Mouse (Mus musculus) cerebellum, adult 9-11 months (tissue): ENCODE results near the gene Gm20696.

ENCODE experiments used
- DNase-seq: peaks from one replicate; pipeline ENCODE4 v3.0.0; 2022

Gm20696 gene

DNA sequence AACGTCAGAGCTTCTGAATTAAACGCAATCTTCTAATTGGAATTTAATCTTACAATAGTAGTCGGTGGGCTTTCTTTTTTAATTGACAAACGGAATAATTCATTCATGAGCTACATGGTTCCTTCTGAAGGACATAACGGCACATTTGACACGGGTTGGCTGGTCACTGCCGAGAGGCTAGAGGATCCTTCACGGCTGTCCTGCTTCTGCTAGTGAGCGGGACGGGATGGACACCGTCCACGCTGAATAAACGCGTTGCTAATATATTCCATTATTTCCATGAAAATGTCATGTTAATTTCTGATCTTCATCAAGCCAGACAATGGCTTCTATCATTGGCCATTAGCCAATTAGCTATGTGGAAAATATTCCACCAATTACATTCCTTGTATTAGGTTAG, 236.0 kb downstream of the Gm20696 start:
- no peak for DNase-seq

- DNase-seq = no peak
Measured at GRCm38 (mm10) chr6:99429378-99430131, 237.0 kb downstream of the Gm20696 start.

DNA sequence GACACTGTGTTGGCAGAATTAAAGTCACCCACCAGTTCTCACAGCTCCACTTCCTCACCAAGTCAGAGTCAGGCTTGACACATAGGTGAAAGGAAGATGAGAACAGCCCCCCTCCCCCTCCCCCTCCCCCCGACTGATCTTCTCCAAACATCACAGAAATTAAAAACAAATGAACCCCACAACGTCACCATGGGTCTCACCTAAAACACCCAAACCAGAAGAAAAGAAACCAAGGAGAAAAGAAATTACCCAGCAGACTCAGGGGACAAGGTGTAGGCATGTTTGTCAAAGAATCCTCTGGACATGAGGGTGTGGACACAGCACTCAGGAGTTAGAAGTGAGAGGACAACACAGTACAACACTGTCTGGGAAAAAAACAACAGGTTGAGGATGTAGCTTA, 237.6 kb downstream of the Gm20696 start:
- no peak for DNase-seq

- no peak for DNase-seq
Measured at GRCm38 (mm10) chr6:99427301-99427700, 239.3 kb downstream of the Gm20696 start.

DNA sequence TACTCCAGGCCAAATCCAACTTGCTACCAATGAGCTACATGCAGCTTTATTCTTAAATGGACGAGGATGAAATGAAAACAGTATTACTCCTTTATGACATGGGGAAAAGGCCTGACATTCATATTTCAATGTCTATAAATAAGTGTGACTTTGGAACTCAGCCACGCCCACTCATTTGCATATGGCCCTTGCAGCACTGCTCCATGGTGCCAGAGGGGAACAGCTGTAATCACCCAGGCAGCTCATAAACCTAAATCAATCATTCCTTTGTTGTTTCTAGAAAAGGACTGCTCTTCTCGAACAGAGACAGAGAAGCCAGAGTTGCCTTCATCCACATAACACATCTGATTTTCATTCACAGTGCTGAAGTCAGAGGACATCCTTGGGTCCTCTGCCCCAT, 241.6 kb downstream of the Gm20696 start:
- no peak for DNase-seq

- DNase-seq = no peak
Measured at GRCm38 (mm10) chr6:99420666-99421065, 245.9 kb downstream of the Gm20696 start.

GRCm38 (mm10) chr6:99412598-99412997, 254.0 kb downstream of the Gm20696 start:
- DNase-seq = no peak

DNA sequence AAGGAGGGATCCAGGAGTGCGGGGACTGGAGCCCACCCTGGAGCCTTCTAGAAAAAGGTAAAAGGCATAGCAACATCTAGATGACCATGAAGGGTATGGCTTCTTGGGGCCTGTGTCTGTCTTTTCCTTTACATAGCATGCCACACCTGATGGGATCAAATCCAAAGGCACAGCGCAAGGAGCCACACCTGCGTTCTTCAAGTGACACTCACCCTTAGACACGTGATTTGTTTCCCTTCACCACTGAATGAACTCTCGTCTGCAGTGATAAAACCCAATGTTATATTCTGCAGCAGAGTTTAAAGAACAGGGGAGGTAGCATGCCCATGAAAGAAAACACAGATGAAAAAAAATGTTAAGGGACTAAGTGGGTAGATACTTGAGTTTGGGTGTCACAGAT, 257.0 kb downstream of the Gm20696 start:
- DNase-seq = no peak

DNA sequence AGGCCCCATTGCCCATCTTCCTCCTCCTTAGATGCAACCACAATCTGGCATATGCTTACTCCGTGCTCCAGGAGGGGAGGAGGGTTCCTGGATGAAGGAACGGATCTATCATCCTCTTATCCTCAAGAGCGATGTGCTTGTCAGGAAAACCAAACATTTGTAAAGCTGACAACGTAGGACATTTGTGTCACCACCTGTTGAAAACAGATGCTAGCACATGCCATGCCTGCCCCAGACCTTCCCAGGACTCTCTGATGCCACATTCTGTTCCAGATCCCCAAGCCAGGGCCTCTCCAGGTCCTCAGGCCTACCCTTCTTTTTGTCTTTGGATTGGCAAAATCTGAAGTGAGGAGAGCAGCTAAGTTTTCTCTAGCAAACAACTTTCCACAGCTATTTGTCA, 257.7 kb downstream of the Gm20696 start:
- no peak for DNase-seq

DNA sequence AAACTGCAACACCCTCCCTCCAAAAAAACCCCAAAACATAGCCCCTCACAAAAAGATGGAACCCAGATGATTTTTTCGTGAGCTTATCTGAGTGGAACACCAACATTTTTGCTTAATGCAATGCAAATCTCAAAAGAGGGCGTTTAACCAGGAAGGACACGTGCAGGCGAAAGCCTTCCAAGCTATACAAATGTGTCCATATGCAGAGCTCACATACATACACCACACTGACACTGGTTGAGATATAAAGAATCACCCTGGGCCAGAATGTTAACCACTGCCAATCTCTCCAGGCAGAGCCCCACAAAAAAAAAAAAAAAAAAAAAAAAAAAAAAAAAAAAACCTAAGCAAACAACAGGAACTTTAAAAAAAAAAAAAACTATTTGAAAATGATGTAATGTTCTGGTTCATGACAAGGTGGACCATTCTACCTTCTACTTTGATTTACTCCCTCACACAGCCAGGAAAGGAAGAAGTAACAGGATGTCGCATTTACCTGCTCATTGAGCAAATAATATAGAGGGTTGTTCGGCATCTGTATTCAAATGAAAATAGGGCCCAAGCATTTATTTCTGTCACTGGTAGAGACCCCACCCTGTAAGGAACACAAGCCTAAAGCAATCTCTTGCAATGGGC, 262.7 kb downstream of the Gm20696 start:
- no peak for DNase-seq

DNA sequence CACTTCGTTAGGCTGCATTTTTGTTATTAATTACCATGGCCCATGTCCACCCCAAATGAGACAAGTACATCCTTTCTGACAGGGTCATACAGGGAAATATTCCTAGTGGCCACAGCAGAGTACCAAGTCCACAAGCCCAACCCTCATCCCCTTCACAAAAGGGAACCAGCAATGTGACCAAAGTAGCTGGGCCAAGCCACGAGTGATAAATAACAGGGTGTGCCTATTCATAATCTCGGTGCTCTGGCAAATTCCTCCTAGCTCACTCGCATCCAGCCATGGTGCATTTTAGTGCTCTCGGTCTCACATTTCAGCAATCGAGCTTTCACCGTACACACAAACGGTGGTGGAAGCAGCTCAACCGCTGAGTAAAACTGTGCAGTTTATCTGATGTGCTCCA, 263.7 kb downstream of the Gm20696 start:
- DNase-seq = no peak

DNA sequence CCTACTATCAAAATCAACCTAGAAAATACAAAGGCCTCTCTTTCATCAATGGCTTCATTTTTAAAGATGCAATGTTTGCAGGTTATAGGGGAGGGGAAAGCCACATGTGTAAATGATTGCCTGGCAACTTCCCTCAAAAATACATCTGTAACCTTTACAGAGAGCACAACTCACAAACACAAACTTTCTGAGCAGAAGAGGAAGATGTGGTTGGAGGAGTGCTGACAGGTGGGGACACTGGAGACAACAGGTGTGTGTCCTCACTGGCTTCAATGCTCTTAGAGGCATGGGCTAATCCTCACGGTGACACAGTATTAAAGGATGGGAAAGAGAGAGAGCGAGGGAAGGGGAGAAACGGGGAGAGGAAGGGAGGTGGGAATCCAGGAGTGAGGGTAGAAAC, 264.2 kb downstream of the Gm20696 start:
- DNase-seq = no peak

DNA sequence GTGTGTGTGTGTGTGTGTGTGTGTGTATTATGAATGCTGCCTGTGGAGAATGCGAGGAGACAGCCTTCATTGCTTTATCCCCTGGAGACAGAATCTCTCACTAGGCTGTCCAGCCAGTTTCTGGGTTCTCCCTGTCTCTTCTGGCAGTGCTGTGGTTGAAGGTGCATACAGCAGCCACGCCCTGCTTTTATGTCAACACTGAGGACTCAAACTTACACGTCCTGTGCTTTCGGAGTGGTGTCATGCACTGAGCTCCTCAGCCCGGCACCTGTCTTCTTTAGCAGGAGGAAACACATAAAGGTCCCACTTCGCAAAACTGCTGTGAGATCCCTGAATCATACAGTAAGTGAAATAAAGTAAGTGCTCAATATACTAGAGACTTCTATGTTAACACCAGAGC, 264.8 kb downstream of the Gm20696 start:
- DNase-seq = no peak

GRCm38 (mm10) chr6:99401211-99401610, 265.4 kb downstream of the Gm20696 start:
- no peak for DNase-seq

- DNase-seq = no peak
Measured at GRCm38 (mm10) chr6:99395745-99396144, 270.9 kb downstream of the Gm20696 start.

GRCm38 (mm10) chr6:99394801-99395200, 271.8 kb downstream of the Gm20696 start:
- DNase-seq = no peak

DNA sequence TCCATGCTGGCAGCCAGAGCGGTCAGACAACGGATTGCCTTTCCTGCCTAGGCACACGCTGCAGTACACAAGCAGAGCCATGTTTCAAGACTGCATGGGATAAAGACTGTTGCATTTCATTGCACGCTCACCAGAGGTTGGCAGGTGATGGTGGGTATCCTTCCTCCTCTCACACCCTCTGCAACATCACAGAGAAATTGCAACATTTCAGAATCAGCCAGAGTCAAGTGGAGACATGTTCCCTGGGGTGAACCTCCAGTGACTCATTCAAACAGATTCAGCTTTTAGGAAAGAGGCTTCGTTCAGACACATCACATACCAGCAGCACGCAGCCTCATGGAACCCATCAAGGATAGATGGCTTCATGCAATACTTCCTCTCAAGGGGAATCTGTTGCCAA, 274.1 kb downstream of the Gm20696 start:
- no peak for DNase-seq

GRCm38 (mm10) chr6:99388741-99389675, 277.6 kb downstream of the Gm20696 start:
- no peak for DNase-seq

- DNase-seq = no peak
Measured at GRCm38 (mm10) chr6:99388023-99388422, 278.6 kb downstream of the Gm20696 start.

- DNase-seq = peak; percentile 38
Measured at GRCm38 (mm10) chr6:99385059-99385604, 281.5 kb downstream of the Gm20696 start.

DNA sequence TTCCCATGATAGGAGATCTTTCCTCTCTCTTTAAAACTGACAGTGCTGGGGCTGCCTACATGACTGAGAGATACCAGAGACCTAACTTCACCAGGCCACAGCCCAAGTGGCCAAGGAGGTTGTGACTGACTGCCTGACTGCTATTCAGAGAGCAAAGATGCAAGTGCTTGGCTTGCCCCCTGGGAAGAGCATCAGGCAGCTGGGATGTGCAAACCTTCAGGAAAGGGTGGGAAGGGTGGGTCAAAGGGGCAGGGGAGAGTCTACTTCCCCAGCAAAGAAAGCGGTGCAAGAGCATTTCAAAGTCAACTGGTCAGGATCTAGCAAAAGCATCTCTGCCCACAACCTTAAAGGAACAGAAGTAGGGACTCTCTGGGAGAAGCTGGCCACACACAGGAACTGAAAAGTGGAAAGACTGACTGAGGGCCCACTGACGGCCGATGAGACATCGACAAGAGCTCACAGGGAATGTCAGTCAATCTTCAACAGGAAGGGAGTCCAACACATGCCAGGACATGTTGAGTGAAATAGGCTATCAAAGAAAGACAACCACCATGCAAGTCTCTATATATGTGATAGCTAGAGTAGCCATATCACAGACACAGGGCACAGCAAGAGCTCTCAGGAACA, 282.6 kb downstream of the Gm20696 start:
- DNase-seq = no peak

DNA sequence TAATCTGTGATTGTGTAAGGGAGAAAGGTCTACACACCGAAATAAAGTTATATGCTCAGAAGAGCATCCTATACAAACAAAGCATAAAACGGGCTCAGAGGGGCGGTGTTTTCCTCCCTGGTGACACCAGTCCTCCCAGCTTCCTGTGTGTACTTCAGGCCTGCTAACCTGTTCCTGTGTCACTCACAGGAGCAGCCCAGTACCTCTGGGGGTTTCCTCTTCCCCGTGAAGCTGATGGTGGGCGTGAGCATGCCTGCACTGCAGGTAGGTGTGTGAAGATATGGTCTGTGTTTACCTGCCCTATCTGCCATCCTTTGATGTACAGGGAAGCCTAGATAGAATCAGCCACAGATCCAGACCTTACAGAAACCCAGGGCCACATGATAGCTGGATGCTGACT, 286.5 kb downstream of the Gm20696 start:
- DNase-seq = no peak
